23 mouse cellular contexts compared by ENCODE assay signal in the genomic region with DNA sequence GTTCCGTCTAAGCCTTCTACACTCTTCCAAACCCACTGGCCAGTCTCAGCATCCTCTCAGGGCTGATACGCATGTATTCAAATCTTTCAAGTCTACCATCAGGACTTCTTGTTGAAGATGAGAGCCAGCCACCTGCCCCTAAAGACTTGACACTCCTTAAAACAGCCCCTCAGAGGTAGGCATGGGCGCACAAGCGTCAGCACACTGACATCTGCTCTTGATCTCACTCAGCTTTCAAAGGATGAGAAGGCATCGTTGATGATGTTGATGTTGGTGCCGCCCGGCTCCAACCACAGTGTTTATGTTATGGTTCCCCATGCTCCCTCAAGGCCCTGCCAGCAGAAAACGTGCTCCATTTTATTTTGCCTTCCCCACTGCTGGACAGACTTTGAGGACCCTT. TPM values are rescaled to one million over a fixed set of nuclear protein-coding genes. Genes with fewer than 3 reads are reported as not detected.
DNase-seq lines count a peak whose midpoint lies in the region; ATAC-seq lines count a peak whose summit lies in the region.
"Had no signal": no experiment of that assay in that cellular context is flagged by ENCODE, and none has a peak within 500 bp of the region (broad histone marks: within the 10 kb centered on the region; RNA-seq: fewer than 3 reads in every experiment).

No protein-coding gene starts in this region.

- H3K4me3 ChIP-seq in embryonic facial prominence, embryonic 14.5 days (ENCODE audit: low read depth, low read length), result no peak overlapping the region
- no peak overlapping the region for H3K4me3 ChIP-seq in embryonic facial prominence, embryonic 10.5 days
- H3K4me3 ChIP-seq in heart, embryonic 10.5 days, result no peak overlapping the region
- no peak overlapping the region for H3K4me3 ChIP-seq in heart, embryonic 12.5 days
- no peak overlapping the region for H3K4me3 ChIP-seq in limb, embryonic 10.5 days

- H3K27me3 ChIP-seq in embryonic facial prominence, embryonic 14.5 days (replicated peaks; ENCODE audit: control insufficient read depth, insufficient read depth, low read length), result no peaks in the 10 kb centered on the region
- no peaks in the 10 kb centered on the region for H3K27me3 ChIP-seq in embryonic facial prominence, embryonic 10.5 days (replicated peaks; ENCODE audit: low read depth, poor library complexity, severe bottlenecking)
- no peaks in the 10 kb centered on the region for H3K27me3 ChIP-seq in heart, embryonic 10.5 days (ENCODE audit: insufficient read depth, poor library complexity, severe bottlenecking)
- H3K27me3 ChIP-seq in heart, embryonic 12.5 days (replicated peaks), result peaks cover 5% of the 10 kb centered on the region; the same call in 1 of the 2 replicates
- no peaks in the 10 kb centered on the region for H3K27me3 ChIP-seq in limb, embryonic 10.5 days (ENCODE audit: low read depth, poor library complexity, severe bottlenecking)

- H3K36me3 ChIP-seq in embryonic facial prominence, embryonic 14.5 days (ENCODE audit: control insufficient read depth, insufficient read depth, low read length), result no peaks in the 10 kb centered on the region
- no peaks in the 10 kb centered on the region for H3K36me3 ChIP-seq in embryonic facial prominence, embryonic 10.5 days (replicated peaks)
- H3K36me3 ChIP-seq in heart, embryonic 10.5 days, result no peaks in the 10 kb centered on the region
- H3K36me3 ChIP-seq in heart, embryonic 12.5 days, result no peaks in the 10 kb centered on the region
- no peaks in the 10 kb centered on the region for H3K36me3 ChIP-seq in limb, embryonic 10.5 days
- H3K36me3 ChIP-seq: G1E had no signal

- no peak overlapping the region for H3K4me2 ChIP-seq in embryonic facial prominence, embryonic 14.5 days (ENCODE audit: low read depth, low read length)
- H3K4me2 ChIP-seq in heart, embryonic 12.5 days, result no peak overlapping the region

- no peak overlapping the region for H3K9ac ChIP-seq in embryonic facial prominence, embryonic 14.5 days (ENCODE audit: low read depth, low read length)
- H3K9ac ChIP-seq in heart, embryonic 12.5 days, result no peak overlapping the region

- ATAC-seq in embryonic facial prominence, embryonic 14.5 days (ENCODE audit: low read depth), result no peak
- no peak for ATAC-seq in heart, embryonic 12.5 days (ENCODE audit: insufficient number of reproducible peaks, low FRiP score)
- ATAC-seq in megakaryocyte progenitor cell, adult 5-6 weeks (replicated peaks; ENCODE audit: poor library complexity), result no peak
- ATAC-seq: activated CD4-positive, CD25-positive, alpha-beta regulatory T cell, adult 4 months; CD4-positive, CD25-positive, alpha-beta regulatory T cell, adult 4 months; Patski had no signal

- H3K27ac ChIP-seq in embryonic facial prominence, embryonic 14.5 days (replicated peaks; ENCODE audit: low read depth, low read length), result no peak overlapping the region
- H3K27ac ChIP-seq in embryonic facial prominence, embryonic 10.5 days (replicated peaks), result no peak overlapping the region
- no peak overlapping the region for H3K27ac ChIP-seq in heart, embryonic 10.5 days
- no peak overlapping the region for H3K27ac ChIP-seq in heart, embryonic 12.5 days (ENCODE audit: poor library complexity, severe bottlenecking)
- peak overlapping the region; percentile 14; the same call in 1 of the 2 replicates for H3K27ac ChIP-seq in limb, embryonic 10.5 days

- H3K4me1 ChIP-seq in embryonic facial prominence, embryonic 14.5 days (ENCODE audit: control insufficient read depth, insufficient read depth, low read length), result no peaks in the 10 kb centered on the region
- peaks cover 3% of the 10 kb centered on the region; the same call in 1 of the 2 replicates for H3K4me1 ChIP-seq in embryonic facial prominence, embryonic 10.5 days
- no peaks in the 10 kb centered on the region for H3K4me1 ChIP-seq in heart, embryonic 10.5 days
- H3K4me1 ChIP-seq in heart, embryonic 12.5 days (replicated peaks), result no peaks in the 10 kb centered on the region
- H3K4me1 ChIP-seq in limb, embryonic 10.5 days, result peaks cover 21% of the 10 kb centered on the region

- DNase-seq in embryonic facial prominence, embryonic 14.5 days (ENCODE audit: low spot score), result peak; percentile 8
- no peak for DNase-seq in embryonic facial prominence, embryonic 10.5 days (ENCODE audit: low spot score)
- DNase-seq in heart, adult 11 months, result peak; percentile 57
- no peak for DNase-seq in heart, adult 9 months (ENCODE audit: low spot score in 2 of 2)
- peak; percentile 51 for DNase-seq in heart, embryonic 10.5 days (ENCODE audit: low spot score)
- no peak for DNase-seq in limb, embryonic 10.5 days (ENCODE audit: low spot score)
- DNase-seq: adrenal gland, adult 2 months; adrenal gland, adult 8-10 months; adrenal gland, postnatal 10 days; adrenal gland, postnatal 14 days; adrenal gland, postnatal 25 days; adrenal gland, postnatal 36 days; B cell, adult 2 months; cerebellum, adult 11 months; cerebellum, adult 11-12 months had no signal

- 66% methylated on average over 8 of the region's 8 CpGs for WGBS in embryonic facial prominence, embryonic 14.5 days
- WGBS in embryonic facial prominence, embryonic 10.5 days, result 80% methylated on average over 8 of the region's 8 CpGs
- 76% methylated on average over 8 of the region's 8 CpGs for WGBS in heart, embryonic 10.5 days
- 72% methylated on average over 8 of the region's 8 CpGs for WGBS in heart, embryonic 12.5 days
- WGBS in limb, embryonic 10.5 days, result 82% methylated on average over 8 of the region's 8 CpGs

- no peaks in the 10 kb centered on the region for H3K9me3 ChIP-seq in embryonic facial prominence, embryonic 14.5 days (ENCODE audit: control insufficient read depth, low read length)
- H3K9me3 ChIP-seq in embryonic facial prominence, embryonic 10.5 days, result no peaks in the 10 kb centered on the region
- no peaks in the 10 kb centered on the region for H3K9me3 ChIP-seq in heart, embryonic 10.5 days
- no peaks in the 10 kb centered on the region for H3K9me3 ChIP-seq in heart, embryonic 12.5 days (replicated peaks)
- no peaks in the 10 kb centered on the region for H3K9me3 ChIP-seq in limb, embryonic 10.5 days (replicated peaks)

RNA-seq across cellular contexts. Expression of a gene that starts 50.7 kb away (rescaled TPM):
- polyA plus RNA-seq in embryonic facial prominence, embryonic 14.5 days (2014; fragmentation: Nextera tagmentation; extraction: Ambion mirVana), result 0.52 and 0.79 TPM in 2 replicates
- 0.95 and 1.1 TPM in 2 replicates for polyA plus RNA-seq in embryonic facial prominence, embryonic 10.5 days (2016; fragmentation: Nextera tagmentation; extraction: Ambion mirVana)
- 0.16 and 0.85 TPM in 2 replicates for polyA plus RNA-seq in heart, embryonic 10.5 days (2016; fragmentation: Nextera tagmentation; extraction: Ambion mirVana)
- 0.17 and 0.27 TPM in 2 replicates for polyA plus RNA-seq in heart, embryonic 12.5 days (2016; fragmentation: Nextera tagmentation; extraction: Ambion mirVana)
- 1.8 and 2.1 TPM in 2 replicates for polyA plus RNA-seq in limb, embryonic 10.5 days (2016; fragmentation: Nextera tagmentation; extraction: Ambion mirVana)
- not detected in 2 replicates for total RNA-seq in megakaryocyte progenitor cell, adult 5-6 weeks (2015)
- total RNA-seq in megakaryocyte progenitor cell, adult 5-6 weeks (2017), result not detected in 2 replicates
- total RNA-seq: CH12.LX, G1E, MEL had no signal
- polyA plus RNA-seq: CD4-positive, CD25-positive, alpha-beta regulatory T cell, adult 4 months; G1E had no signal

Comparison
In these comparisons a context has a peak if more than half of its experiments do, and no peak if none do; other contexts are left out.
1. DNase-seq: peak in embryonic facial prominence, embryonic 14.5 days (single experiment), heart, adult 11 months (single experiment) and heart, embryonic 10.5 days (single experiment); none in embryonic facial prominence, embryonic 10.5 days (single experiment), heart, adult 9 months (0 of 2) and limb, embryonic 10.5 days (single experiment).